Mouse (Mus musculus) testis, adult 2 months (tissue): ENCODE results near the gene Sp2. TPM values are rescaled to one million over a fixed set of nuclear protein-coding genes. Genes with fewer than 3 reads are reported as not detected.

Experiments
- H3K27ac ChIP-seq: fragments of 200-500 bp; 2 replicates; pipeline ENCODE4 v1.5.1; 2012; ENCODE audit warnings: low read depth, low read length; ENCODE audit not compliant: control insufficient read depth, insufficient read depth
- H3K27me3 ChIP-seq: fragments of 200-500 bp; 2 replicates; pipeline ENCODE4 v1.6.1; 2012; ENCODE audit warnings: mild to moderate bottlenecking, low read length, moderate library complexity; ENCODE audit not compliant: control insufficient read depth, insufficient read depth
- H3K36me3 ChIP-seq: fragments of 200-500 bp; 2 replicates; pipeline ENCODE4 v1.6.1; 2012; ENCODE audit warnings: mild to moderate bottlenecking, low read length; ENCODE audit not compliant: control insufficient read depth, insufficient read depth
- H3K4me1 ChIP-seq: fragments of 200-500 bp; 2 replicates; pipeline ENCODE4 v1.6.1; 2012; ENCODE audit warnings: low read length; ENCODE audit not compliant: control insufficient read depth, insufficient read depth
- H3K4me3 ChIP-seq: fragments of 200-500 bp; 2 replicates; pipeline ENCODE4 v1.5.1; 2012; ENCODE audit warnings: low read depth, mild to moderate bottlenecking, low read length, moderate library complexity, mixed read lengths; ENCODE audit not compliant: control insufficient read depth
- CTCF ChIP-seq: fragments of 200-500 bp; IDR thresholded peaks from 2 replicates; pipeline ENCODE4 v1.5.1; 2012; ENCODE audit warnings: low read depth, mild to moderate bottlenecking, inconsistent platforms, low read length, moderate library complexity; ENCODE audit not compliant: control insufficient read depth, insufficient read depth, insufficient replicate concordance
- POLR2A ChIP-seq: fragments of 200-500 bp; IDR thresholded peaks from 2 replicates; pipeline ENCODE4 v1.6.1; 2012; ENCODE audit warnings: low read depth, mild to moderate bottlenecking, inconsistent platforms, low read length, moderate library complexity; ENCODE audit not compliant: control insufficient read depth
- polyA plus RNA-seq: library from polyadenylated mRNA; depleted of rRNA; stranded (reverse); fragments of >200 nt; gene quantifications from 2 replicates; pipeline ENCODE4 v1.2.3, GENCODE M21; 2012

Gene Sp2
- polyA plus RNA-seq, 1 experiment: 17.9 TPM

GRCm38 (mm10) chr11:96975511-96976378, 7.0 kb downstream of the Sp2 start:
- Histone ChIP-seq H3K4me3 (peak overlapping the region; percentile 11), H3K27ac (peak overlapping the region; percentile 84; the same call in 1 of the 2 replicates), H3K27me3 (no peaks in the 10 kb centered on the region), H3K4me1 (peaks cover 22% of the 10 kb centered on the region), H3K36me3 (no peaks in the 10 kb centered on the region)
- no peak for TF ChIP-seq POLR2A
- TF ChIP-seq CTCF: no peak

- H3K27ac ChIP-seq: no peak overlapping the region
- H3K4me1 ChIP-seq: peaks cover 21% of the 10 kb centered on the region
- TF ChIP-seq POLR2A: no peak
- no peak for TF ChIP-seq CTCF
- no peaks in the 10 kb centered on the region for H3K27me3 ChIP-seq
- H3K4me3 ChIP-seq: no peak overlapping the region
- H3K36me3 ChIP-seq: no peaks in the 10 kb centered on the region
Observed at GRCm38 (mm10) chr11:96974813-96975212, 7.9 kb downstream of the Sp2 start.

- Histone ChIP-seq H3K27me3 (no peaks in the 10 kb centered on the region), H3K4me1 (peaks cover 16% of the 10 kb centered on the region), H3K36me3 (no peaks in the 10 kb centered on the region), H3K27ac (no peak overlapping the region), H3K4me3 (no peak overlapping the region)
- TF ChIP-seq CTCF: no peak
- no peak for TF ChIP-seq POLR2A
Observed at GRCm38 (mm10) chr11:96973426-96973964, 9.3 kb downstream of the Sp2 start.

- Histone ChIP-seq H3K4me3 (no peak overlapping the region), H3K36me3 (no peaks in the 10 kb centered on the region), H3K27me3 (no peaks in the 10 kb centered on the region), H3K27ac (no peak overlapping the region), H3K4me1 (peaks cover 10% of the 10 kb centered on the region)
- TF ChIP-seq POLR2A: no peak
- no peak for TF ChIP-seq CTCF
Observed at GRCm38 (mm10) chr11:96972906-96973305, 9.9 kb downstream of the Sp2 start.

GRCm38 (mm10) chr11:96970341-96970740, 12.4 kb downstream of the Sp2 start:
- H3K4me3 ChIP-seq: no peak overlapping the region
- H3K27ac ChIP-seq: no peak overlapping the region
- no peaks in the 10 kb centered on the region for H3K27me3 ChIP-seq
- H3K4me1 ChIP-seq: peaks cover 3% of the 10 kb centered on the region
- H3K36me3 ChIP-seq: no peaks in the 10 kb centered on the region
- TF ChIP-seq POLR2A (no peak), CTCF (no peak)

GRCm38 (mm10) chr11:96969746-96970145, 13.0 kb downstream of the Sp2 start:
- peak overlapping the region; percentile 67; the same call in 1 of the 2 replicates for H3K27ac ChIP-seq
- no peak overlapping the region for H3K4me3 ChIP-seq
- H3K4me1 ChIP-seq: peaks cover 3% of the 10 kb centered on the region
- no peaks in the 10 kb centered on the region for H3K36me3 ChIP-seq
- no peaks in the 10 kb centered on the region for H3K27me3 ChIP-seq
- TF ChIP-seq CTCF: no peak
- TF ChIP-seq POLR2A: no peak

- H3K27ac ChIP-seq: peak overlapping the region; percentile 67
- no peaks in the 10 kb centered on the region for H3K27me3 ChIP-seq
- no peak overlapping the region for H3K4me3 ChIP-seq
- TF ChIP-seq CTCF: no peak
- TF ChIP-seq POLR2A: no peak
- no peaks in the 10 kb centered on the region; the same call in 1 of the 2 replicates for H3K36me3 ChIP-seq
- peaks cover 3% of the 10 kb centered on the region for H3K4me1 ChIP-seq
Observed at GRCm38 (mm10) chr11:96969280-96969722, 13.5 kb downstream of the Sp2 start.
